Mouse (Mus musculus) large intestine, adult 2 months (tissue): ENCODE data around the gene Dis3l. TPM values are rescaled to one million over a fixed set of nuclear protein-coding genes. Genes with fewer than 3 reads are reported as not detected.

Experiments
- DNase-seq: peaks from one replicate; pipeline ENCODE4 v3.0.0-alpha.2; 2012; ENCODE audit warnings: low read depth, low spot score
- WGBS: fragments of 180-500 bp; shearing (Covaris S2); methylation state at CpG from one replicate; pipeline ENCODE4 v1.1.7; 2018; 5-methylcytosine and 5-hydroxymethylcytosine counted together
- polyA plus RNA-seq: library from polyadenylated mRNA; depleted of rRNA; stranded (reverse); fragments of >200 nt; gene quantifications from 2 replicates; pipeline ENCODE4 v1.2.3, GENCODE M21; 2012; rRNA removed

The Dis3l gene
- 5.7 and 7.5 TPM in 2 replicates for polyA plus RNA-seq

DNA sequence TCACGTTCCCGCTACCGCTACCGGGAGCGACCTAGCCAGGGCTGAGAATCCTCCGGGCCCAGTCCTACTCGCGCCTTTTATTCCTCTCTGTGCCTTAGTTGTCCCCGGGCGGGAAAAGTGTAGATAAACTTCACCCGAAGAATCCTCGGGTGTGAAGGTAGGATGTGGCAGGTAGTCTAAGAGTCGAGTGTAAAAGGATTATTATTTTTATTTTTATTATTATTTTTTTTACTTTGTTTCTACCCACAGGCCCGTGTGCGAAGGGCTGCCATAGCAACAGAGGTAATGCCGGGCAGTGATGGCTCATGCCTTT lies at the start of gene Dis3l:
Gene Dis3l (minus strand): TSS at position 35 of the 313 bp plus-strand sequence.
- no peak for DNase-seq
- 2% methylated on average over 16 of the region's 16 CpGs for WGBS

DNA sequence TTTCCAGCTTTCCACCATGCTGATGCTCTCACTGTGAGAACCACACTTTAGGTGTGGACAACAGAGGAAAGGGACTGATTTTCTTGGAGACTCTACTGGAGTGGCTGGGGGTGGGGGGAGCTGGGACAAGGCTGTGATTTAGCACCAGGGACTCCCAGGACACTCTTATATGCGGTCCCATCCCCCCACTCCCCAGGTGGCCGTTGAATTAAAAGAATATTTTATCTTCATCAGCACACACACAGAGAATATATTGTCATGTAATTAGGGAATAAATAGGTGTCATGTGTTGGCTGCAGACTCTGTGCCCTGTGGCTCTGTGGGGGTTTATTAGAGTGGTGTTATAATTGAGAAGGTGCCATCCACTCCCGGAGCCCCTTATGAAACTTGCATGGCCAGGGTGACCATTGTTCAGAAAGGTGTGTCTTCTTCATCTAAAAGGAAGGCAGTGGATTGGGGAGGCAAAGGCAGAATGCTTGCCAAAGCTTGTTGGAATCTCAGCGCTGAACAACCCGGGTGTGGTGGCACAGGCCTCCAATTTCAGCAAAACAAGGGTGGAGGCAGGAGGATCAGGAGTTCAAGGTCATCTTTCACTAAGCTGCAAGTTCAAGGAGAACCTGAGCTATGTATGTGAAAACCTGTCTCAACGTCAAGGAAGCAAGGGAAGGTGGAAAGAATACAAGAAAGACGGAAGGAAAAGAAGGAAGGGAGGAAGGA lies 48.6 kb upstream of the Dis3l start:
- WGBS: 48% methylated on average over 7 of the region's 7 CpGs
- no peak for DNase-seq

DNA sequence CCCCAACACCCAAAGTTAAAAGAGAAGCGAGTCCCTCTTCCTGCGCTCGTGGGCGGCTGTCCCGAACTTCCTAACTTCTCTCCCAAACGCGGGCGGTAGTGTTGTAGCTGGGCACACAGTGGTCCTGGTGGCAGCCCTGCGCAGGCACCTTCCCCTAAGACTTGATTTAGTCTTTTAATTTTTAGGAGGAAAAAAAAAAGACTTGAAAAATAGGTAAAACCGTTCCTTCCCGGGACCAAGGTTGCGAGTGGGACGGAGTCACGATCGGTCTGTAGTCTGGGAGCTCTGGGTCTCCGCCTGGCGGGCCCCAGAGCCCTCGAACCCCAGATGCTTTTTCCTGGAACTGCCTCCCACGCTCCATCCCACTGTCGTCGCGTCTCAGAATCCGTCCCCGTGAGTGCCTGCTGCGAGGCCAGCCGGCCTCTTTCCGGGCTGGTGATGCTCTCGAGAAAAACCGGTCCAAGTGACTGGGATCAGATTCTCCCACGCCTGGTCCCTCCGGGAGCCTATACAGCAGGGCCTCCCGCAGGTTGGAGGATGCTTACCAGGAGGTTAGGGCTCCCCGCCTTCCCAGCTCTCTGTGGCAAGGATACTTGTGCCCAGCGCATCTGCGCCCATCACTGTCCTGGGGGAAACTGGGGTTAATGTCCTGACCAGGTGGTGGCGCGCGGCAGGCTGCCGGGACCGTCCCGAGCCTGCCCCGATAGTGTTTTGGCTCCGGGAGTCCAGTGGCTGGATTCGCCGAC lies 45.6 kb upstream of the Dis3l start:
- DNase-seq: no peak
- 4% methylated on average over 45 of the region's 45 CpGs for WGBS

DNA sequence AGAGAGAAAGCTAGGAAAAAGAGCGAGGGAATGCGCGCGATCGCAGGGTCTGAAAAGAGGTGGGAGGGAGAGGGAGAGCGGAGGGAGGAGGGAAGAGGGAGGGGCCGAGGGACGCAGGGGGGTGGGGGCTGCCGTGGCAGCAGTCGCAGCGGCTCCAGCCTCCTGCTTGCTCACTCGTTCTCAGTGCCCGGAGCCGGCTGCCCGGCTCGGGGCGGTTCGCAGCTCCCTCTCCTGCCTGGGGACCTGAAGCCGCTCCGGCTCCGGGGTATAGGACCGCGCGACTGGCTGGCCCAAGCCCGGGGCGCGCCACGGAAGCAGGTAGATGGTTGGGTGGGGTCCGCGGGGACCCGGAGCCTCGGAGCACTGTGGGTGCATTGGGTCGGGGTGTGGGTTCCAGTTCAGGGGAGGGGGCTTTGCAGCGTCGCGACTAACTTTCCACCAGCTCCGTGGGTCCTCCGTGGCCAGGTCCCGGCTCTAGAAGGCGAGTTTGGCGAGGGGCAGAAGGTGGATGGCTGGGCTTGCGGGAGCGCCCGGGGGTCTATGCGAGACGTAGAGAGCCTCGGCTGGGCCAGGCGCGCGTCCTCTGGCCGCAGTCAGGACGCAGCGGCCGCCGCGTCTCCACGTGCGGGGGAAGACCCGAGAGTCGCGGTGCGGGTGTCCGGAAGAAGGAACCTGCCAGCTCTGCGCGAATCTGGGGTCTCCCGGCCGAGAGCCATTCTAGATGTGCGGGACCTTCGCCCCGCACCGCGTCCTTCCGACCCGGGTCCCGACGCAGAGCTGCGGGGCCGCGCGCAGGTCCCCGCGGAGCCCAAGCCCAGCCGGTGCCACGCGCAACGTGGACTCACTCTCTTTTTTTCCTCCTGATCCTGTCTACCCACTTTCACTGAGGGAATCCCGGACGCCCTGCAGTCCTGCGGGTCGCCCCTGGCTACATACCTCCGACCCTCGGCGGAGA lies 44.7 kb upstream of the Dis3l start, which contains the start of gene Megf11:
Gene Megf11 (plus strand): TSS at position 116 of the 955 bp plus-strand sequence.
- no peak for DNase-seq
- WGBS: 1% methylated on average over 93 of the region's 93 CpGs

DNA sequence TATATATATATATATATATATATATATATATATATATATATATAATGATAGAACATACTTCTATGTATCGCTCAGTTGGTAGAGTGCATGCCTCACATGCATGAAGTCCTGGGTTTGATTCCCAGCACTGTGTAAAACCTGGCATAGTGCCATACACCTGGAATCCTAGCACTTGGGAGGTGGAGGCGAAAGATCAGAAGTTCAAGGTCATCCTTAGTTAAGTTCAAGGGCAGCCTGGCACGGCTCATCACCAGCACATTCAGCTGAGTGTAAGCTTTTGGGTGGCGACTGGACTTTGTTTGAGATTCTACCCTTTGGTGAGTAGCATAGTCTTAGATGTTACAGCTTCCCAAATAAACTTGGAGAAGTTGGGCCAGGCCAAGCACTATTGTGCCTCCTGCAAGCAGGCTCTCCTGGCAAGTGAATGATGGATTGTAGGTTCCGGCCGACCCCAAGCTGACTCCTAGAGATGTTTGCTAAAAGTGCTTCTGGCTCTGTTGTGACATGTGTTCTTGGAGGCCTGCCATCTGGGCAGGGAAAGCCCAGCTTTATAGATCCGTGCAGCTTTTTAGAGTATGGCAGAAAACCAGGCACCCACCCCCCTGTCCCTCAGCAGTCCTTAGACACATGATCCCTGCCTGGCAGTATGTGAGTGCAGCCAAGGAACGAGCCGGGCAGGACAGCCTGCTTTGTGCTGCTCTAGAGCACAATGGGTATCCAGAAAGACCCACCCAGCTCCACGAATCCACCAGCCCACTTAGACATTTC lies 42.1 kb upstream of the Dis3l start:
- WGBS: 43% methylated on average over 10 of the region's 10 CpGs
- no peak for DNase-seq

DNA sequence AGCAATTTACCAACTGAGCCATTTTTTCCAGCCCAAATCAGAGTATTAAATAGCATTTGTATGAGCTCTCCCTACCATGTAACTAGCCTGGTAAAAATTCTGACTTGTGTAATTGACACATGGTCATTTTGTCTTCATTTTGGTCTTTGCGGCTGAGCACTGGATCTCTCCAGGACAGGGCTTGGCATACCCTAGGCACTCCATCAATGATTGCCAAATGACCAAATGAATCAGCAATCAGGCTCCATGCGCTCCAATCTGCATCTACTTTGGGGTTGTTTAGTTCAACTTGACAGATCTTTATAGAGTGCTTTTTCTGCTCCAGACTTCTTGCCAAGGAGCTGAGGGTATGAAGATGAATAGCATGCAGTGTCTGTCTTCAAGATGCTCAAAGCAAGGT lies 35.3 kb upstream of the Dis3l start:
- 78% methylated on average over 2 of the region's 2 CpGs for WGBS
- no peak for DNase-seq

DNA sequence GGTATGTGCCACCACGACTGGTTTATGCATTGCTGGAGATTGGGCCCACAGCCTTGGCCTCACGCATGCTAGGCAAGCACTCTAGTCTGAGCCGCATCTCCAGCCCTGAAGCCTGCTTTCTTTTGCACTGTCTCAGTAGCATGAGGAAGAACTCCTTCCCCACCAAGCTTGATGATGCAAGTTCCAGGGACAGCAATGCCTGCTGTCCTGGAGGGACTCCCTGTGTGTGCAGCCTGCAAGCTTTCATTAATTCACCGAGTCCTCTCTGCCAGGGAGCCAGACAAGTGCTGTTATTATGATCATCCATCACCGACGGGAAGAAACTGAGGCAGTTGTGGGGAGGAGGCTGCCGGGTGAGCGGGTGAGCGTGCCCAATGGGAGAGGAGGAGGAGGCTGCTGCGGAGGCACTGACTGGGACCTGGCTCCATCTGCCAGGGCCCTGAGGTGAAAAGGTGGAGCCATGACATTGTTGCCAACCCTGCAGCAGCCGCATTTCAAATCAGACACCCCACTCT lies 30.3 kb upstream of the Dis3l start:
- 63% methylated on average over 11 of the region's 11 CpGs for WGBS
- no peak for DNase-seq

DNA sequence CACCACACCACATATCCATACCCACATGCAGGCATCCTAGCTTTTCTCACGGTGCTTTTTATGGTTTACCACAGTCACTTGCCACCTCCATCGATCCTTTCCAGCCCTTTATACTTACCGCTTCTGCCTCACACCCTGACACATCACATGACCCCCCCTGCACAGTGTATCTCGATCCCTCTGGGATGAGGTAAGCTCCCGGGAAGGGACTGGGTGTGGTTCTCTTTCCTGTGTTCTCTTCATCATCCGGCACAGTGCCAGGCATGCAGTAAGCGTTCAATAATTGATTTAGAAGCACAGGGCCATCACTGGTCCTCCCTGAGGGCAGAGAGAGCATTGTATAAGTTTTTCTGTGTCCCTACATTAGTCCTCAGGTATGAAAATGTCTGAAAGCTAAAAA lies 28.8 kb upstream of the Dis3l start:
- no peak for DNase-seq
- WGBS: 27% methylated on average over 7 of the region's 7 CpGs

DNA sequence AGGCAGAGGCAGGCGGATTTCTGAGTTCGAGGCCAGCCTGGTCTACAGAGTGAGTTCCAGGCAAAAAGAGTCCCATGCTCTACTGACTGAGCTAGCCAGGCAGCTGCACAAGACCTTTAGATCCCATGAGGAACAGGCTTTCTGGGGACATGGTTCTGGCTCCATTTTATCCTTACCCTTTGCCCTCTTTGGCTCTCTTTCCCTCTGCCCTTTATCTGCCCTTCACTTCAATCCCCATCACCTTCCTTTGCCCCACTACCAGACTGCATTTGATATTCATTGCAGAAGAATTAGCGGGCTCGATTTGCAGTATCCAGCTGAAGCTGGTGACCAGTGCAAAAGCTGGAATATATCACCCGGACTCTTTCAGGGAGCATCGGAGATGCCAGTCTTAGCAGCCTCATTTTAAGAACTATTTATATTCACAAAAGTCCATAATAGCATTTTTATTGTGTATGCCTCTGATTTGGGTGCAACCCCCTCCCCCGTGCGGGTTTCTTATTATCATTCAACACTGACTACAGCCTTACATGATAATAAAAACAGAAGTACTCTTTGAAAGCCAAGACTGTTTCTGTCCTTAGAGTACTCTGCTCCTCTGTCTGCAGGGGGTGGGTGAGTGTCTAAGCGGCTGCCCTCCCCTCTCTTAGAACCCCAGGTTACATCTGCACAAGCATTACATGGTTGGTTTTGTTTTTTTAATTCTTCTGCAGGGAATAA lies 20.3 kb upstream of the Dis3l start:
- 83% methylated on average over 9 of the region's 9 CpGs for WGBS
- no peak for DNase-seq

DNA sequence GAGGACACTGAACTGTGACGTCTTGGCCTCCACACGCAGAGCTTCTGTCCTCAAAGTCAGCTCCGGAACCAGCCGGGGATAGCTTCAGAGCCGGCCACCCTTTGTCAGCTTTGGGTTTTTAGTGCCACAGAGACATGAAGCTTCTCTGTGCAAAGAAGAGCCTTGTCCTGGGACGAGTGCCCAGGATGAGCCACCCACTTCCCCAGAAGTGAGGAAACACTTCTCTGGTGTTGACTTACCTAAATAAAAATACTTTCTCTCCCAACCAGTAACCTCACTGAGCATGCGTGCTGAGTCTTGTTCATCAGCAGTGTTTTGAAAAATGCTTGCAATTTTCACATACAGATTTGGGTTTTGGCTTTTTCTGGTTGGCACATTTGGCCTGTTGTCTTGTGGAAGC lies 14.5 kb upstream of the Dis3l start:
- WGBS: 82% methylated on average over 7 of the region's 7 CpGs
- DNase-seq: no peak

DNA sequence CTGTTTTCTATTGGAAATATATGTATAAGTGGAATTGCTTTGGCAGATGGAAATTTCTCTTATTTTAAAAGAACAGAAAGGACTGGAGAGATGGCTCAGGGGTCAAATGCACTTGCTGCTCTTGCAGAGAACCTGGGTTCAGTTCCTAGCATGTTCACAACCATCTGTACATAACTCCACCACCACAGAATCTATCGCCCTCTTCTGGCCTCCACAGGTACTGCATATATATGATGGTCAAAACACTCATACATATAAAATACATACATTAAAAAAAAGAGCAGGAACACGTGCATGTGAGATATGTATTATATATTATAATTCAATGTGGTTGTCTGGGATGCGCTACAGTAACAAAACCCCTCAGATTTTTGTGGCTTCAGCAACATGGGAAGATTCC lies 10.1 kb upstream of the Dis3l start:
- WGBS: 42% methylated on average over 3 of the region's 3 CpGs
- DNase-seq: no peak

DNA sequence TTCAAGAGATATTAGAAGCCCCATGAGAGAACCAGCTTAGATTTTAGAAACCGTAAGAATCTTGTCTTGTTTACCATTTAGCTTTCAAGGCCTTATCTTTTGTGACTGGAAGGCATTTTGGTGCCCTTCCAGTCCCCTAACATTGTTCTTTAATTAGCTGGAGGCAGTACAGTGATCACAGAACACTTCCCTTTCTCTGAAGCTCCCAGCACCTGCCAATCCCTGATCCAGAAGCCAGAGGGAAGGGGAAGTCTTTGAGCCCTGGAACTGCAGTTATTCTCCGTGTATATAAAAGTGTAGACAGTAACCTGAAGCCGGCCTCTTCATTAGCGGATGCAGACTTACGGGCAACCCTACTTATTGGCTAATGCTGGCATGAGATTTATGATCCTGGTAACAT lies 8.4 kb upstream of the Dis3l start:
- 51% methylated on average over 5 of the region's 5 CpGs for WGBS
- DNase-seq: no peak

DNA sequence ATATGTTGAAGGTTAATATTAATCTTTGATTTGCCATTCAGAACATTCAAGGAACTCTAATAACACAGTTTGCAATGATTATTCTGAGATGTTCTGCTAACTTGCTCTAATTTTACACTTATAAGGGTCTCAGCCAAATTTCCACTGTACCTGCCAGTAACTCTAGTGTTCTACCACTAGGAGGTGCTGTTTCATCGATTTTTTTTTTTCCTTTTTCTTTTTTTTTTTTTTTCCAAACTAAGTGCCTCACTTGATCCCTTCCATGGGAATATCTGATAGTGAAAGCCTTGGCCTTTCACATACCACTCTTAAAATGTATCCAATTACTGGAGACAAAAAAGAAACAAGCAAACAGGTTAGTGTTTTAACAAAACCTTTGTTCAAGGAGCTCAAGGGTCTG lies 6.3 kb upstream of the Dis3l start:
- DNase-seq: no peak
- 0% methylated on average over 1 of the region's 1 CpGs for WGBS

DNA sequence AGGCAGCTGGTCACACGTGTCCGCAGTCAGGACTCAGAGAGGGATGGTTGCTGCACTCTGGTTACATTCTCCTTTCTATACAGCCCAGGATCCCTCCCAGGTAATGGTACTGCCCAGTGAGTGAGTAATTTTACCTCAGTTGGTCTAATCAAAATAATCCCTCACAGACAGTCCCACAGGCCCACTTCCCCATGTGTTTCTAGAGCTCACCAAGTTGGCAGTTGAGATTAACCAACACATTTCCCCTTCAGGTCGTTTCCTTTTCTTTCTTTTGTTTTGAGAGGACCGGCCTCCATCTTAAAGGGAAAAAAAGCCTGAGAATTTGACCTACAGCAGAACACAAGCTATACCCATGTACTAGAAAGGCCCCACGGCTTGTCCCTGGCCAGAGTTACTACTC lies 4.8 kb upstream of the Dis3l start:
- DNase-seq: no peak
- 60% methylated on average over 5 of the region's 5 CpGs for WGBS

DNA sequence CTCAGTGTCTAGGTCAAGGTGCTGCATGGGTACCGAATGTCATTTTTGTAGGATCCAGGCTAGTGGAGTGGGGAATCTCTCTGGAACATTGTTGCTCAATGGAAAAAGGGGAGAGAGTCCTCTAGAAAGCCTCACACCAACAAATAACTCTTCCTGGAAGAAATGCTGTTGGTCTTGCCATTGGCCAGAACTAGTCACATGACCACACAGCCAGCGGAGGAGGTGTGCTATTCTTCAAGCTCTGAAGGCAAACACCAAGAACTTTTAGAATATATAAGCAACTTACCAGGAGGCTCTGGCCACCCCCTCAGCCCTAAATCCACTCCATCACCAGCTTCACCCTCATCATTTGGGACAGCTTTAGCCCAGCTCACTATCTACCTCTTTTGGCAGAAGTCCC lies 2.6 kb upstream of the Dis3l start:
- 98% methylated on average over 2 of the region's 2 CpGs for WGBS
- no peak for DNase-seq

DNA sequence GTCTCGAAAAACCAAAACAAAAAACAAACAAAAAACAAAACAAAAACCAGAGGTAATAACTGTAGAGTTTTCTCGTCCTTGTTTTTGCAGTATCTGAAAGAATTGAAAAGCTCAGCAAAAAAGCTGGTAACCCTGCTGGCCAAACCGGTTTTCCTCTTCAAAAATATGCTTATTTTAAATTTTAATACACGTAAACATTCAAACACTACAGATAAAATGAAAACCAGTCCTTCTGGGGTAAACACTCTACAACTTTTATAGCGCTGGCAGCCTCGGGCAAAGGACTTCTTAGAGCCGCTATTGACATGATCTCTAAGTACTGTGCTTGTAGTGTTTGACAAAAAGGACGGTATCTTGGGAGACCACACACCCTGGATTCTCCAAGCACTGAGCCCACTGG lies 583 bp upstream of the Dis3l start:
- DNase-seq: no peak
- WGBS: 60% methylated on average over 8 of the region's 8 CpGs

DNA sequence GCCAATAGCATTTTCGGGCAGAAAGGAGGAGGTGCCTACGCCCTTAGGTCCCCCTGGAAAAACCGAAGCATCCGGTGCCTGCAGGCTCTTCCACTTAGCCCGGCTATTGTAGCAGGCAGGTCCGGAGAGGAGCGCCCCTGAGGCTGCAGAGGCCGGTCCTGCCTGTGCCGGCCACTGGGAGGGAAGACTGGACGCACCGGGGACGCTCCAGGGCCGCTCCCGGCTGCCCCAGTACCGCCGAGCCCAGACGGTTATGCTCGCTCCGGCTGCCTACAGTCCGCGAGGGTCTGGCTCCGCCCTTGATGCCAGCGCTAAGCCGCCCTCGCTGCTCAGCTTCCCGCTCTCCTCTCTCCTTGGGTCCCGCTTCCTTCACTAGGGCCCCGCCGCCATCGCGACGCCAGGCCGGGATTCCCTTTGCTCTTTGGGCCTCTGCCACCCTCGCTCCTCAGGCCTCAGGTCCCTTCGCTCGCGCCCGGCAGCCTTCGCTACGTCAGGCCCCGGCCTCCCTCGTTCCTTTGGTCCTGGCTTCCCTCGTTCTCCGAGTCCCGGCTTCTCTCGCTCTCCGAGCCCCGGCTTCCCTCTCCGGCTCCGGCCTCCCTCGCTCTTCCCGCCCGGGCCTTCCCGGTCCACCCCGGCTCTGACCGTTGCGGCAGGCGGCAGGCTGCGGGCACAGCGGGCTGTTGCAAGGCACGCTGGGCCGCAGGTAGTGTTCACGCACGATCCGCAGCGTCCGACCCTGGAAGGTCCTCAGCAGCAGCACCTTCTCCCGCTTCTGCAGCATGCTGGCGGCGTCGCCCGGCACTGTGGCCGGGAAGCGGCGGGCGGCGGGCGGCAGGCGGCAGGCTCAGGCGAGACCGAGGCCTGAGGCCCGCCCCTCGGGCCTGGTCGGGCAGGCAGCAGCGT lies 486 bp downstream of the Dis3l start:
- peak; percentile 36 for DNase-seq
- under 1% methylated on average over 85 of the region's 85 CpGs for WGBS

DNA sequence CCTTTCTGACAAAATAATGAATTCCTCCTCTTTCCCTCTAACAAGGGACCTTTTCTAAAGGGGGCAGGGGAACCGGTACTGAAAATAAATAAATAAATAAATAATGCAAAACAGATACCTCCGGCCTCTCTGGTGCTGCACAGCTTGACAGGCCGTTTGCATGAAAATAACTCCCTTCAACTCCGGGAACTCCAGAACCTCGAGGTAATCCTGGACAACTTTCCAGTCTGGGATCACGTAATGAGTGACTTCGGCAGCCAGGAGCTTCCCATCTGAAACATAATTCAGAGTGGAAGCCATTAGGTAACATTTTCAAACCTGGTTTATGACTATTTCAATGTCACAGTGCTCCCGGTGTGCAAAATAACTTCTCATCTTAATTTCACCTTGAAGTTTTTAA lies 1.7 kb downstream of the Dis3l start:
- DNase-seq: no peak
- 51% methylated on average over 8 of the region's 8 CpGs for WGBS
